Mouse (Mus musculus) hindbrain, embryonic 14.5 days (tissue): ENCODE measurements around the gene Ptprn2. TPM values are rescaled to one million over a fixed set of nuclear protein-coding genes. Genes with fewer than 3 reads are reported as not detected.
"Not testable (repeated sequence)": the region's sequence is repeated elsewhere in the genome, so short reads cannot be mapped to it uniquely, and the experiment has no call there.

Experiments used
- ATAC-seq: fragments of 200-750 bp; cut with Nextera tagmentation; 2 replicates; pipeline ENCODE4 v1.8.0; 2017; ENCODE audit warnings: moderate number of reproducible peaks, mild to moderate bottlenecking, moderate TSS enrichment, moderate library complexity; ENCODE audit not compliant: low FRiP score
- DNase-seq: peaks from one replicate; pipeline ENCODE4 v3.0.0-alpha.2; 2015; ENCODE audit warnings: low spot score
- H3K27ac ChIP-seq: fragments of 300-500 bp; sonication (generic); 2 replicates; pipeline ENCODE4 v1.5.1; 2014; ENCODE audit warnings: mild to moderate bottlenecking, moderate library complexity
- H3K27me3 ChIP-seq: fragments of 300-500 bp; sonication (generic); 2 replicates; pipeline ENCODE4 v1.6.1; 2014; ENCODE audit warnings: mild to moderate bottlenecking, low read length, mixed read lengths; ENCODE audit not compliant: control insufficient read depth, insufficient read depth
- H3K36me3 ChIP-seq: fragments of 300-500 bp; sonication (generic); replicated peaks from 2 replicates; pipeline ENCODE4 v1.6.1; 2014; ENCODE audit not compliant: control insufficient read depth, insufficient read depth
- H3K4me1 ChIP-seq: fragments of 300-500 bp; sonication (generic); replicated peaks from 2 replicates; pipeline ENCODE4 v1.6.1; 2014; ENCODE audit warnings: antibody characterized with exemption, low read length, mixed read lengths; ENCODE audit not compliant: control insufficient read depth, insufficient read depth
- H3K4me2 ChIP-seq: fragments of 300-500 bp; sonication (generic); replicated peaks from 2 replicates; pipeline ENCODE4 v1.6.1; 2014; ENCODE audit warnings: mild to moderate bottlenecking, moderate library complexity
- H3K4me3 ChIP-seq: fragments of 300-500 bp; sonication (generic); replicated peaks from 2 replicates; pipeline ENCODE4 v1.5.1; 2014; ENCODE audit warnings: mild to moderate bottlenecking, low read length
- H3K9ac ChIP-seq: fragments of 300-500 bp; sonication (generic); 2 replicates; pipeline ENCODE4 v1.6.1; 2014
- H3K9me3 ChIP-seq: fragments of 300-500 bp; sonication (generic); 2 replicates; pipeline ENCODE4 v1.6.1; 2016; ENCODE audit warnings: low read length; ENCODE audit not compliant: control insufficient read depth
- WGBS: fragments of 180-500 bp; shearing (Covaris S2); extraction: QIAGEN DNeasy Blood & Tissue Kit; methylation state at CpG from one replicate; pipeline ENCODE4 v1.1.7; 2014; 5-methylcytosine and 5-hydroxymethylcytosine counted together
- polyA plus RNA-seq: library from polyadenylated mRNA; unstranded; fragments of >200 nt; fragmentation: Nextera tagmentation; extraction: Ambion mirVana; gene quantifications from 2 replicates; pipeline ENCODE4 v1.2.1, GENCODE M21; 2014

The Ptprn2 gene
- polyA plus RNA-seq, 1 experiment from 2014 or later, result 17.5 TPM

DNA sequence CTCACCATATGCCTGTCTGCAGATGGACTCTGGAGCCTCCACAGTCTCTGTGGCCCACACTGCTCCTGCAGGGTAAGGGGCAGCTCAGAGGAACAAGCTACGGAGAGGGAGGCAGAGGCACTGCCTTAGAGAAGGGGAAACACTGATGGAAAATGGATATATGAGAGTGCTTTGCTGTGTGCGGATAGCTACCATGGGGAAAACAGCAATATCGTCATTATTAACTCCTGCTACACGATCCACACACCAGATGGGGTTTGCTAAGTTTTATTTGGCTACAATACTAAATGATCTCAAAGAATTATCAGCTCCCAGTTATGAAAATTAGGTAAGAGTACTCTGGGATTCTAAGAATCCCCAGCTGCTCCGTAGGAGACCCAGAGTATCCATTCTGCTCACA, 89.2 kb downstream of the Ptprn2 start:
- Histone ChIP-seq H3K27me3 (no peaks in the 10 kb centered on the region), H3K36me3 (no peaks in the 10 kb centered on the region), H3K9me3 (no peaks in the 10 kb centered on the region), H3K4me1 (0 out of 2 replicates have a peak, but pooled peaks cover 4% of the 10 kb centered on the region), H3K9ac (no peak overlapping the region), H3K4me3 (no peak overlapping the region), H3K27ac (peak overlapping the region; percentile 71; the same call in 1 of the 2 replicates), H3K4me2 (no peak overlapping the region)
- ATAC-seq (0 out of 2 replicates have a peak, but pooled peaks have one; percentile 11), DNase-seq (no peak)
- 59% methylated on average over 5 of the region's 5 CpGs for WGBS

DNA sequence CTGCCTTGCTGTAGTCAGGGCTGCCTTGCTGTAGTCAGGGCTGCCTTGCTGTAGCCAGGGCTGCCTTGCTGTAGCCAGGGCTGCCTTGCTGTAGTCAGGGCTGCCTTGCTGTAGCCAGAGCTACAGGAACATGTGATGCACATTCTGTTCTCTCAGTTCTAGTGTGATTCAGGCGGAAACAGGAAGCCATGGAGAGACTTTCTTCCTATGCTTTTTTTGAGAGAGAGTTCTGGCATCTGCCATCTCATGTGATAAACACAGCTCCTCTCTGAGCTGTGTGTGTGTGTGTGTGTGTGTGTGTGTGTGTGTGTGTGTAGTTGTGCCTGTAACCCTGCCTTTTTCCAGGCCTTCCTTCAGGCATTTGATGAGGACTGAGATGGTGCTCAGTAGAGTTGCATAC, 92.4 kb downstream of the Ptprn2 start:
- not testable (repeated sequence) for H3K9me3 ChIP-seq, H3K36me3 ChIP-seq, ATAC-seq, H3K27me3 ChIP-seq, H3K4me2 ChIP-seq, H3K4me3 ChIP-seq, H3K9ac ChIP-seq, DNase-seq
- Histone ChIP-seq H3K27ac (0 out of 2 replicates have a peak overlapping the region, but pooled peaks have one; percentile 5), H3K4me1 (peaks cover 16% of the 10 kb centered on the region)
- 94% methylated on average over 1 of the region's 1 CpGs for WGBS

DNA sequence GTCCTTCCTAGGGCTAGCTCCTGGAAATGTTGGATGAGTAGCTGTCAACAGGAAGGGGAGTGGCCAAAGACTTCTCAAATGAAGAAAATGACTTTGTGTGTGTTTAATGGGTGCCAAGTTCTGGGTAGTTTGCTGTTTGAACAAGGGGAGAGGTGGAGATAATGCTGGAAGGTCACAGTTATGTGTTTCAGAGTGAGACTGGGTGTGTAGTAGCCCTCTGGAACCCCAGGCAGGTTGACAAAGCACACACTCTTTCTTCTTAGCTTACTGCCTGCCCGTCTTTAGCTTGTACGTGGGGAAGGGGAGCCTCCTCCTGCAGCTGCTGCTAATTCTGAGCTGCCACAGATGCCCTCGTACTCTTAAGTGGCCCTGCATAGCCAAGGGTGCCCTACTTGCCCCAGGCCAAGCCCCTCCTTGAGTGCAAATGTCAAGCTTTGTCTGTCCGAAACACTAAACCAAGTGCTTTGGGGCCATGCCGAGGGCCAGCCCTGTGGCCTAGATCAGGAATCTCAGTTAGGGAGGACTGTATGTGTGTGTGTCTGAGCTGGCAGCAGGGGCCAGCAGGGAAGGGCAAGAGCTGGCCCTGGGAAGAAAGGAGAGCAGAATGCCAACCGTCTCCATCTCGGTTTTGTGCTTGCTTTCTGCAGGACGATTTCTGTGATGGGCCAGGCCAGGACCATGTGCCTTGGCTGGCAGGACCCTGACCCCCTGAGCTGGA, 95.5 kb downstream of the Ptprn2 start:
- Histone ChIP-seq H3K36me3 (no peaks in the 10 kb centered on the region), H3K9ac (no peak overlapping the region), H3K4me3 (no peak overlapping the region), H3K9me3 (no peaks in the 10 kb centered on the region), H3K27ac (peak overlapping the region; percentile 70), H3K4me1 (peaks cover 16% of the 10 kb centered on the region), H3K27me3 (no peaks in the 10 kb centered on the region), H3K4me2 (no peak overlapping the region)
- WGBS, result 48% methylated on average over 8 of the region's 8 CpGs
- DNase-seq (no peak), ATAC-seq (no peak; the same call in 1 of the 2 replicates)

DNA sequence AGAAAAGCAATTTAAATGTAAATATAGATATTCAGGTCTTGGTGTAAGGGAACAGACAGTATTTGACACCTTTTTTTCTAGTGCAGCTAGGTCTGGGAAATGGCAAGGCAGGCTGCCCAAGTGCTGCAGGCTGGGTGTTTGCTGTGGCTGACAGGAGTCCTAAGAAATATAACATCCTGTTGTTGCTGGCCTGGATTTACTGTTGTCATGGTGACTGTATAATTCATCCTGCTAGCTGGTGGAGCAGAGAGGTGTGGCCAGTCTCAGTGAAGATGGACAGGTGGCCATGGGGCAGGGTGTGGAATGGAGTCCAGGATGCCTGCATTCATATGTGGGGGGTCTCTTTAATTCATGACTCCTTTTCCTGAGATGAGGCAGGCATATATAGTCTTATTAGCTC, 96.3 kb downstream of the Ptprn2 start:
- Histone ChIP-seq H3K27me3 (no peaks in the 10 kb centered on the region), H3K4me2 (no peak overlapping the region), H3K9me3 (no peaks in the 10 kb centered on the region), H3K36me3 (no peaks in the 10 kb centered on the region), H3K4me1 (peaks cover 16% of the 10 kb centered on the region), H3K4me3 (no peak overlapping the region), H3K27ac (peak overlapping the region; percentile 38), H3K9ac (no peak overlapping the region)
- DNase-seq (peak; percentile 44), ATAC-seq (peak; percentile 78)

DNA sequence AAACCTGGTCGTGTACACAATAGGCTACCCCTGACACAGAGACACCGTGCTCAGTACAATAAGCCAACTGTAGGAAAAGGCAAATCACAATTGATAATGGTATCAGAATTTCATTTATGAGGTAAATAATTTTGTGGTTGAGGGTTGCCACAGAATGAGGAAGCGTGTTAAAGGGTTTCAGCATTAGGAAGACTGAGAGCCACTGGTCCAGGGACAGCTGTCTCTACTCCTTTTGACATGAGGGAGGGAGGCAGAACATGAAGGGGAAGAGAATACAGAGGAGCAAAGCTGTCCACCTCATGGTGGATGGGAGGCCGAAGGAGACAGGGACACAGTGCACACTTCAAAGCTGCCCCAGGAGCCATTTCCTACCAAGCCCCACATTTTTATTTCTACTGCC, 97.3 kb downstream of the Ptprn2 start:
- ATAC-seq, result no peak
- no peaks in the 10 kb centered on the region for H3K36me3 ChIP-seq
- no peak overlapping the region for H3K27ac ChIP-seq
- no peaks in the 10 kb centered on the region for H3K27me3 ChIP-seq
- no peak for DNase-seq
- H3K4me1 ChIP-seq, result peaks cover 16% of the 10 kb centered on the region
- WGBS, result 78% methylated on average over 4 of the region's 4 CpGs
- H3K4me2 ChIP-seq, result no peak overlapping the region
- H3K4me3 ChIP-seq, result no peak overlapping the region
- H3K9me3 ChIP-seq, result no peaks in the 10 kb centered on the region
- no peak overlapping the region for H3K9ac ChIP-seq

DNA sequence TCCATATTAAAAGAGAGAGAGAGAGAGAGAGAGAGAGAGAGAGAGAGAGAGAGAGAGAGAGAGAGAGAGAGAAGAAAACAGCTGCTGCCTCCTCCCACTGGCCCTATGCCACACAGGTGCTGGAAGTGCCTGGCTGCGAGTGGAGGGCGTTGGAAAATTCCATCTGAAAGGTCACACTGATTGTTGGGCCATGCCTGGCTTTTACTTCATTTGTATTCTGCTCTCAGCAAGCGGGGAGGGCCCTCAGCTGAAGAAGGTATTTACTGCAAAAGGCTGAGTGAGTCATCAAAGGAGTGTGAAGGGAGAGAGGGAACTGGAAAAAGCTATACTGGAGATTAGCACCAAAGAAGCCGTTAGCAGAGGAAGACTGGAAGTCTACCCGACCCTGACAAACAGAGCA, 99.5 kb downstream of the Ptprn2 start:
- Histone ChIP-seq H3K27me3 (no peaks in the 10 kb centered on the region), H3K4me3 (no peak overlapping the region), H3K36me3 (no peaks in the 10 kb centered on the region), H3K4me1 (peaks cover 13% of the 10 kb centered on the region), H3K27ac (peak overlapping the region; percentile 43; the same call in 1 of the 2 replicates), H3K4me2 (no peak overlapping the region), H3K9ac (no peak overlapping the region), H3K9me3 (no peaks in the 10 kb centered on the region)
- WGBS, result 30% methylated on average over 5 of the region's 5 CpGs
- DNase-seq (no peak), ATAC-seq (no peak)

DNA sequence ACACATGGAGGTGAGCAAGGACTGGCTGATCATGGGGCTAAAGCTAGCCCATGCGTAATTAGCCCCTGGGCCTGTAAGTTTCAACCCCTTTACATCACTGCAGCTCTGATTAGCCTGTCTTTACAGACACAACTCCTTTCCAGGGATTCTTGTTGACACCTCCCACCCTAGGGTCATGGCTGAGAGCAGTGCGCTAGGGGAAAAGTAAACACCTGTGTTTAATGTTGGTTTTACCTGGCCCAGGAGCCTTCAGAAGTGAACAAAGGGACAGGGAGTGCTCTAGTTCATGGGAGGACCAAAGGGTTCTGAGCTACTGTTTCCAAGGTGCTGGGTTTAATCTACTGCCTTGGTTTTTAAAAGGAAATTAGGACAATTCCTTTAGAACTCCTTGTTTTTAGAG, 100.6 kb downstream of the Ptprn2 start:
- H3K4me3 ChIP-seq, result no peak overlapping the region
- no peaks in the 10 kb centered on the region for H3K27me3 ChIP-seq
- H3K9ac ChIP-seq, result no peak overlapping the region
- no peak overlapping the region for H3K27ac ChIP-seq
- no peaks in the 10 kb centered on the region for H3K9me3 ChIP-seq
- ATAC-seq, result no peak
- H3K36me3 ChIP-seq, result no peaks in the 10 kb centered on the region
- H3K4me2 ChIP-seq, result no peak overlapping the region
- WGBS, result 90% methylated on average over 2 of the region's 2 CpGs
- no peak for DNase-seq
- peaks cover 8% of the 10 kb centered on the region for H3K4me1 ChIP-seq

DNA sequence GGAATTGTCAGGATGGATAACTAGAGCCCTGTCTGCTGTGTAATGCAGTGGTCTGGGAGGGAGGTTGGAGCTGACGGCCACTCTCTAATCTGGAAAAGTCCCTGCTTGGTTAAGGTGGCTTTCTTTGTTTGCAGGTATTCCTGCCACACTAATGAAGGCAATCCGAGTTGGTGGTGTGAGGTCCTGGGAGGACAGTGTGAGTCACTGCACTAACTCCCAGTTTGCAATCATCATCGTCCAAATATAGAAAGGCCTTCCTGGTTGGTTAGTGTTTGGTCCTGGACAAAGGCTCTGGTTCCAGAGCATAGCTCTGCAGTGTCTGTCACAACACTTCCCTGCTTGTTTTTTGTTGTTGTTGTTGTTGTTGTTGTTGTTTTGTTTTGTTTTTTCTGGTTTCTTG, 102.0 kb downstream of the Ptprn2 start:
- no peaks in the 10 kb centered on the region for H3K27me3 ChIP-seq
- H3K9me3 ChIP-seq, result no peaks in the 10 kb centered on the region
- ATAC-seq (no peak), DNase-seq (no peak)
- no peaks in the 10 kb centered on the region for H3K4me1 ChIP-seq
- no peak overlapping the region for H3K4me3 ChIP-seq
- no peak overlapping the region for H3K4me2 ChIP-seq
- no peak overlapping the region for H3K27ac ChIP-seq
- WGBS, result 95% methylated on average over 3 of the region's 3 CpGs
- no peaks in the 10 kb centered on the region for H3K36me3 ChIP-seq
- H3K9ac ChIP-seq, result no peak overlapping the region

DNA sequence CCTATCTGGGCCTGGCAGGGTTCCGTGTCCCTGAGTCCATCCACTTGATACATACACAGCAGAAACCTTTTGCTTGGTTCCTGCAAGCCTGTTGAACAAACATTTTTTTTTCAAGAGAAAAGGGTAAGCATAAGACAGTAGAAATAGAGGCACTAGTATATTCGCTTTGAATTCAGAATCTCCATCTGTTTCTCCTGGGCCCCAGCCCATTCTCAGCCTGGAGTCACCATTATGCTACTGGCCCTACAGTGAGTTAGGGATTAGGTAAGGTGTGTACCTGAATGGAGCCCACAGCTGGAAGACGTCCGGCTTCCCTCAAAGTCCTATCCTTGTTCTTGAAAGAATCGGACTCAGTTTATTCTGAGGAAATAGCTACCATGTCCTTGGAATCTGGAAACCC, 104.6 kb downstream of the Ptprn2 start:
- Histone ChIP-seq H3K4me3 (no peak overlapping the region), H3K27me3 (no peaks in the 10 kb centered on the region), H3K9me3 (no peaks in the 10 kb centered on the region), H3K9ac (no peak overlapping the region), H3K27ac (no peak overlapping the region), H3K36me3 (no peaks in the 10 kb centered on the region), H3K4me2 (no peak overlapping the region), H3K4me1 (peaks cover 5% of the 10 kb centered on the region; the same call in 1 of the 2 replicates)
- DNase-seq (no peak), ATAC-seq (no peak)
- WGBS, result 94% methylated on average over 5 of the region's 5 CpGs
